Mouse (Mus musculus) cortical plate, adult 2 months (tissue): Measurements from ENCODE around the gene Trrap.

Experiments
- CTCF ChIP-seq: fragments of 200-500 bp; IDR thresholded peaks from 2 replicates; pipeline ENCODE4 v1.5.1; 2011; ENCODE audit warnings: mild to moderate bottlenecking, control low read depth, low read length; ENCODE audit not compliant: insufficient read depth; ENCODE audit errors: extremely low read depth
- POLR2A ChIP-seq: fragments of 200-500 bp; IDR thresholded peaks from 2 replicates; pipeline ENCODE4 v1.6.1; 2011; ENCODE audit warnings: mild to moderate bottlenecking, low read length, control low read depth; ENCODE audit not compliant: insufficient read depth; ENCODE audit errors: extremely low read depth

DNA sequence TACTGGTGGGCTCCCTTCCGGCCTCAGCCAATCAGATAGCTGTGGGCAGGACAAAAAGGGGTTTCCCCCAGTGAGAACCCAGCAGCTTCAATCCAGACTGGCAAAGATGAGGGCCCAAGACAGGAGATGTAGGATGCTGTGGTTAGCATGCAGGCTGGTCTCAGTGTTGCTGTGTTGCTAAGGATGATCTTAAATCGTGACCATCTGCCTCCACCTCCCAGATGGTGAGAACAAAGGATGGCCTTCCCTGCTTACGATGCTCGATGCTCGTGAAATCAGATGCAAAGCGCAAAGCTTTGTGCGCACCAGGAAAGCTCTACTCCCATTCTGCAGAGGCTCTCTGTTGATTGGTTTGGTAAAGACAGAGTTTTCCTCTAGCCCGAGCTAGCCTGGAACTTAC lies 93.4 kb downstream of the Trrap start:
- TF ChIP-seq CTCF = no peak
- TF ChIP-seq POLR2A = no peak
